Mouse (Mus musculus) myocyte (in vitro differentiated cells): ENCODE results near the gene Atg13. TPM values are rescaled to one million over a fixed set of nuclear protein-coding genes. Genes with fewer than 3 reads are reported as not detected.

ENCODE experiments used
- H3K27me3 ChIP-seq: one replicate; pipeline ENCODE4 v1.6.1; 2011; ENCODE audit not compliant: control insufficient read depth, insufficient read depth, insufficient read length
- H3K36me3 ChIP-seq: one replicate; pipeline ENCODE4 v1.6.1; 2011; ENCODE audit not compliant: control insufficient read depth, insufficient read depth
- H3K4me2 ChIP-seq: one replicate; pipeline ENCODE4 v1.6.1; 2011; ENCODE audit warnings: low read depth, control low read depth
- H3K4me3 ChIP-seq: one replicate; pipeline ENCODE4 v1.5.1; 2011; ENCODE audit warnings: mild to moderate bottlenecking, control low read depth, moderate library complexity
- H3K79me2 ChIP-seq: one replicate; pipeline ENCODE4 v1.6.1; 2011; ENCODE audit not compliant: control insufficient read depth, insufficient read depth
- H3ac ChIP-seq: one replicate; pipeline ENCODE4 v1.6.1; 2011; ENCODE audit not compliant: control insufficient read depth, insufficient read length
- CEBPB ChIP-seq: IDR thresholded peaks from 2 replicates; pipeline ENCODE4 v1.6.1; 2011; ENCODE audit warnings: mild to moderate bottlenecking, moderate library complexity; ENCODE audit not compliant: poor library complexity, insufficient read depth, severe bottlenecking
- E2F4 ChIP-seq: IDR thresholded peaks from one replicate; pipeline ENCODE4 v1.6.1; 2011; ENCODE audit warnings: mild to moderate bottlenecking, control low read depth, moderate library complexity; ENCODE audit not compliant: insufficient read depth
- MAX ChIP-seq: IDR thresholded peaks from one replicate; pipeline ENCODE4 v1.6.1; 2011; ENCODE audit warnings: low read depth, mild to moderate bottlenecking, control low read depth
- MYOD1 ChIP-seq, 3 experiments: IDR thresholded peaks; one replicate each; pipeline ENCODE4 v1.6.1; 2011; ENCODE audit warnings: control low read depth in 2 of 3, low read depth in 2 of 3, mild to moderate bottlenecking in 2 of 3, moderate library complexity in 1 of 3; ENCODE audit not compliant: insufficient read length in 2 of 3, control insufficient read depth in 1 of 3
- MYOG ChIP-seq, 3 experiments: IDR thresholded peaks; one replicate each; pipeline ENCODE4 v1.6.1; 2011; ENCODE audit warnings: control low read depth in 2 of 3, low read depth in 2 of 3, mild to moderate bottlenecking in 2 of 3; ENCODE audit not compliant: insufficient read length in 2 of 3, control insufficient read depth in 1 of 3, insufficient read depth in 1 of 3
- POLR2A ChIP-seq: IDR thresholded peaks from one replicate; pipeline ENCODE4 v1.6.1; 2011; ENCODE audit warnings: low read depth, mild to moderate bottlenecking, control low read depth, moderate library complexity; ENCODE audit not compliant: insufficient read length
- POLR2AphosphoS2 ChIP-seq: IDR thresholded peaks from one replicate; pipeline ENCODE4 v1.6.1; 2011; ENCODE audit warnings: low read depth, control low read depth; ENCODE audit not compliant: insufficient read length
- REST ChIP-seq: IDR thresholded peaks from one replicate; pipeline ENCODE4 v1.6.1; 2011; ENCODE audit warnings: mild to moderate bottlenecking, control low read depth, moderate library complexity; ENCODE audit not compliant: insufficient read depth, insufficient read length
- SRF ChIP-seq: IDR thresholded peaks from one replicate; pipeline ENCODE4 v1.6.1; 2011; ENCODE audit warnings: low read depth; ENCODE audit not compliant: control insufficient read depth, insufficient read length
- TCF12 ChIP-seq: IDR thresholded peaks from one replicate; pipeline ENCODE4 v1.6.1; 2011; ENCODE audit warnings: mild to moderate bottlenecking, control low read depth; ENCODE audit not compliant: poor library complexity, insufficient read depth, severe bottlenecking
- TCF3 ChIP-seq: IDR thresholded peaks from one replicate; pipeline ENCODE4 v1.6.1; 2011; ENCODE audit warnings: low read depth, control low read depth; ENCODE audit not compliant: insufficient read length
- USF1 ChIP-seq: IDR thresholded peaks from one replicate; pipeline ENCODE4 v1.6.1; 2011; ENCODE audit warnings: low read depth, mild to moderate bottlenecking, control low read depth, moderate library complexity
- polyA plus RNA-seq: library from polyadenylated mRNA; unstranded; fragments of >200 nt; fragmentation: generic; extraction: Trizol; gene quantifications from one replicate; pipeline ENCODE4 v1.2.1, GENCODE M21; 2012; ENCODE audit warnings: missing spikeins

Atg13 gene
- polyA plus RNA-seq, 1 experiment = 29.7 TPM

- Histone ChIP-seq H3K36me3 (no peaks in the 10 kb centered on the region), H3K4me3 (peak overlapping the region; percentile 95), H3K79me2 (peaks cover 16% of the 10 kb centered on the region), H3K4me2 (peak overlapping the region; percentile 90), H3K27me3 (no peaks in the 10 kb centered on the region), H3ac (peak overlapping the region; percentile 23)
- TF ChIP-seq TCF3 (no peak), POLR2A (no peak), MAX (no peak), MYOG (IDR thresholded peaks at IDR 0.05; ENCODE audit: control insufficient read depth in 1 of 3, insufficient read depth in 1 of 3, insufficient read length in 2 of 3, low read depth in 2 of 3) (no peak), TCF12 (no peak), SRF (no peak), CEBPB (no peak), USF1 (no peak), POLR2AphosphoS2 (no peak), E2F4 (no peak), MYOD1 (IDR thresholded peaks at IDR 0.05; ENCODE audit: control insufficient read depth in 1 of 3, insufficient read length in 2 of 3, low read depth in 2 of 3) (no peak), REST (no peak)
These were observed 1.0 kb upstream of the Atg13 start for GRCm38 (mm10) chr2:91711256-91711925.

DNA sequence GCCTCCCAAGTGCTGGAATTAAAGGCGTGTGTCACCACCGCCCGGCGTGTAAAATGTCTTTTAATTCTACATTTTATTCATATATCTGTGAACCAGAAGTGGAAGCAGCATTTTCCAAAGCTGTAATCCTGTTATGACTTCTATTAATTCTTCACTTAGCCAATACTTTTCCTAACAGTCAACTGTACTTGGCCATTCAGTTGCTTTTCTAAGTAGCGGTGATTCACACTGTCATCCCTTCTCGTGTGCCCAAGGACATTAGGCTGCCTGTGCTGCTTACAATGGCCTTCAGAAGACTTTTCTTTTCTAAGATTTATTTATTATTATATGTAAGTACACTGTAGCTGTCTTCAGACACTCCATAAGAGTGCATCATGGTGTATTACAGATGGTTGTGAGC lies 2.0 kb downstream of the Atg13 start:
- Histone ChIP-seq H3ac (no peak overlapping the region), H3K27me3 (no peaks in the 10 kb centered on the region), H3K4me3 (no peak overlapping the region), H3K79me2 (peaks cover 16% of the 10 kb centered on the region), H3K36me3 (no peaks in the 10 kb centered on the region), H3K4me2 (no peak overlapping the region)
- no peak for TF ChIP-seq TCF12
- no peak for TF ChIP-seq TCF3
- TF ChIP-seq MYOD1 (IDR thresholded peaks at IDR 0.05; ENCODE audit: control insufficient read depth in 1 of 3, insufficient read length in 2 of 3, low read depth in 2 of 3) = no peak
- TF ChIP-seq POLR2AphosphoS2 = no peak
- no peak for TF ChIP-seq E2F4
- TF ChIP-seq MYOG (IDR thresholded peaks at IDR 0.05; ENCODE audit: control insufficient read depth in 1 of 3, insufficient read depth in 1 of 3, insufficient read length in 2 of 3, low read depth in 2 of 3) = no peak
- no peak for TF ChIP-seq CEBPB
- no peak for TF ChIP-seq SRF
- no peak for TF ChIP-seq REST
- TF ChIP-seq USF1 = no peak
- TF ChIP-seq MAX = no peak
- no peak for TF ChIP-seq POLR2A

DNA sequence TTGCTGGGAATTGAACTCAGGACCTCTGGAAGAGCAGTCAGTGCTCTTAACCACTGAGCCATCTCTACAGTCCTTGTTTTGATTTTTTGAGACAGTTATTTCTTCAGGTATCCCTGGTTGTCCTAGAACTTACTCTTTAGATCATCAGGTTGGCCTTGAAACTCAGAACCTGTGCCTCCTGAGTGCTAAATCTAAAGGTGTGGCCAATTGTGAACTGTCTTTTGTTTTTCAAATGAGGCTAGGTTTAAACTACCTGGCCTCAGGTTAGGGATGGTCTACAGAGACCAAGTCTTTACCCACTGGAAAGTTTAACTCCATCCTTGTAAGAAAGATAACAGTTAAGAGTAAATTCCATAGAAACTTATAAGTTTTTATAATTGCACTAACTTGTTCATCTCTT lies 3.9 kb downstream of the Atg13 start:
- H3K79me2 ChIP-seq = peaks cover 16% of the 10 kb centered on the region
- TF ChIP-seq REST (no peak), MYOG (IDR thresholded peaks at IDR 0.05; ENCODE audit: control insufficient read depth in 1 of 3, insufficient read depth in 1 of 3, insufficient read length in 2 of 3, low read depth in 2 of 3) (no peak), E2F4 (no peak), MAX (no peak), TCF12 (no peak), CEBPB (no peak), SRF (no peak), POLR2A (no peak), TCF3 (no peak), POLR2AphosphoS2 (no peak), USF1 (no peak), MYOD1 (IDR thresholded peaks at IDR 0.05; ENCODE audit: control insufficient read depth in 1 of 3, insufficient read length in 2 of 3, low read depth in 2 of 3) (no peak)
- H3K27me3 ChIP-seq = no peaks in the 10 kb centered on the region
- no peak overlapping the region for H3K4me3 ChIP-seq
- H3K36me3 ChIP-seq = no peaks in the 10 kb centered on the region
- no peak overlapping the region for H3K4me2 ChIP-seq
- no peak overlapping the region for H3ac ChIP-seq

DNA sequence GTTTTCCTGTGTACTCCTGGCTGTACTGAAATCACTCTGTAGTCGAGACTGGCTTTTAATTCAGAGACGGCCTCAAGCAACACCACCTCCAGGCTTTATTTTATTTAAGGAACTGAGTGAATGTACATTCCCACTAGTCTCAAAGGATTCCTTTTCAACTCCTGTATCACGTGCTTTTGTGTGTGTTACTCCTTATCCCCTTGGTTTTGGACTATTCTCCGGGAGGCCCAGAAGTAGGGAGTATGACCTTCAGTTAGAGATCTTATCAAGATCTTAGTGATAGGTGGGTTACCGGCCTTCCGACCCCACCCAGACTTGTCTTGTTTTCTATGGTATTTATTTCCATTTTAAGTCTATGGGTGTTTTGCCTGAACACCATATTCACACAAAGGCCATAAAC lies 4.6 kb downstream of the Atg13 start:
- no peak overlapping the region for H3ac ChIP-seq
- no peaks in the 10 kb centered on the region for H3K36me3 ChIP-seq
- H3K79me2 ChIP-seq = peaks cover 16% of the 10 kb centered on the region
- H3K4me2 ChIP-seq = no peak overlapping the region
- H3K27me3 ChIP-seq = no peaks in the 10 kb centered on the region
- TF ChIP-seq POLR2A = no peak
- TF ChIP-seq TCF3 = no peak
- TF ChIP-seq MYOG (IDR thresholded peaks at IDR 0.05; ENCODE audit: control insufficient read depth in 1 of 3, insufficient read depth in 1 of 3, insufficient read length in 2 of 3, low read depth in 2 of 3) = no peak
- TF ChIP-seq POLR2AphosphoS2 = no peak
- no peak for TF ChIP-seq USF1
- TF ChIP-seq REST = no peak
- TF ChIP-seq MAX = no peak
- no peak for TF ChIP-seq SRF
- TF ChIP-seq E2F4 = no peak
- no peak for TF ChIP-seq TCF12
- no peak for TF ChIP-seq CEBPB
- no peak for TF ChIP-seq MYOD1 (IDR thresholded peaks at IDR 0.05; ENCODE audit: control insufficient read depth in 1 of 3, insufficient read length in 2 of 3, low read depth in 2 of 3)
- H3K4me3 ChIP-seq = no peak overlapping the region
